Mouse (Mus musculus): ENCODE results near the gene Spink4. TPM values are rescaled to one million over a fixed set of nuclear protein-coding genes. Genes with fewer than 3 reads are reported as not detected.
A peak's percentile ranks its signal among the peaks of the same experiment; 100 is the strongest.

Spink4 gene
- total RNA-seq, 2 experiments from 2014 or later, result not detected

GRCm38 (mm10) chr4:40969161-40969560 lies 49.3 kb downstream of the Spink4 start:
- DNase-seq, result no peak

- DNase-seq, result no peak
These were observed 50.1 kb downstream of the Spink4 start for GRCm38 (mm10) chr4:40969781-40970591.

- DNase-seq, result no peak
These were observed 50.7 kb downstream of the Spink4 start for GRCm38 (mm10) chr4:40970592-40970841.

- peak; percentile 94 for DNase-seq
These were observed 51.2 kb downstream of the Spink4 start, which contains the start of gene Nfx1 for GRCm38 (mm10) chr4:40970842-40971701. TSS of gene Nfx1 (plus strand) at chr4:40970906.

- peak; percentile 39 for DNase-seq
These were observed 51.9 kb downstream of the Spink4 start for GRCm38 (mm10) chr4:40971744-40972143.

GRCm38 (mm10) chr4:40974011-40974410 lies 54.2 kb downstream of the Spink4 start:
- no peak for DNase-seq

- no peak for DNase-seq
These were observed 55.8 kb downstream of the Spink4 start for GRCm38 (mm10) chr4:40975678-40976077.

GRCm38 (mm10) chr4:40976651-40977050 lies 56.8 kb downstream of the Spink4 start:
- DNase-seq, result no peak

GRCm38 (mm10) chr4:40979430-40979829 lies 59.6 kb downstream of the Spink4 start:
- no peak for DNase-seq

Other genes with a start within 250 kb of the Spink4 start
- 10 to 100 TPM; 14.5 to 17.2 TPM for gene Aptx, start 216.9 kb upstream of the Spink4 start, total RNA-seq (2021)
- 10 to 100 TPM; 55.0 to 76.5 TPM for gene Dnaja1, start 197.9 kb upstream of the Spink4 start, total RNA-seq (2021)
- gene Smu1, start 162.1 kb upstream of the Spink4 start, total RNA-seq (2021), result 10 to 100 TPM; 35.1 to 37.8 TPM
- 10 to 100 TPM; 52.0 to 58.6 TPM for gene B4galt1, start 66.0 kb upstream of the Spink4 start, total RNA-seq (2021)
- gene Bag1, start 28.2 kb downstream of the Spink4 start, total RNA-seq (2021), result 100 to 1,000 TPM; 158 to 160 TPM
- 10 to 100 TPM; 33.0 to 33.9 TPM for gene Chmp5, start 28.4 kb downstream of the Spink4 start, total RNA-seq (2021)
- 10 to 100 TPM; 23.9 to 33.3 TPM for gene Nfx1, start 50.9 kb downstream of the Spink4 start, total RNA-seq (2021)
- gene Aqp7, start 128.1 kb downstream of the Spink4 start, total RNA-seq (2021), result 10 to 100 TPM; 10.6 to 11.4 TPM
- not detected for gene Aqp3, start 178.1 kb downstream of the Spink4 start, total RNA-seq (2021)
- gene Nol6, start 204.4 kb downstream of the Spink4 start, total RNA-seq (2021), result 10 to 100 TPM; 16.9 to 18.8 TPM
- 10 to 100 TPM; 85.3 to 85.8 TPM for gene Ube2r2, start 215.7 kb downstream of the Spink4 start, total RNA-seq (2021)

All from gastrocnemius, postnatal 10 days (tissue).